Mouse (Mus musculus): ENCODE data around the gene Pomp.

Gene Pomp

DNA sequence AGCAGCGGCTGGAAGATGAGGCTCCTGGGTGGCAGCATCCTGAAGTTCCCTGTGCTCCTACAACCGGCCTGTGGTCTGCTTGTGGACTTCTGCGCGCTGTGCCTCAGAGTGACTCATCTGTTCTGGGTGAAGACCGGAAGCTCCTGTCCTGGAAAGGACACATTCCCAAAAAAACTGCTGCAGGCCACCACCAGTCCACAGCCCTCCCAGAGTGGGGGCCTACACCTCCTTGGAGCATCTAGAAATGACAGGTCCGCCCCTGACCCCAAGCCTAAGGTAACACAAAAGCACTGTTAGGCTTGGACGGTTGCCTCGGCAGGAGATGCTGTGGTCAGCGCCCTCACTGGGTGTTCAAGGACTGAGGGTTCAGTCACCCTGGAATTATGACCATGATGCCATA, 42.9 kb downstream of the Pomp start:
- DNase-seq: no peak

DNA sequence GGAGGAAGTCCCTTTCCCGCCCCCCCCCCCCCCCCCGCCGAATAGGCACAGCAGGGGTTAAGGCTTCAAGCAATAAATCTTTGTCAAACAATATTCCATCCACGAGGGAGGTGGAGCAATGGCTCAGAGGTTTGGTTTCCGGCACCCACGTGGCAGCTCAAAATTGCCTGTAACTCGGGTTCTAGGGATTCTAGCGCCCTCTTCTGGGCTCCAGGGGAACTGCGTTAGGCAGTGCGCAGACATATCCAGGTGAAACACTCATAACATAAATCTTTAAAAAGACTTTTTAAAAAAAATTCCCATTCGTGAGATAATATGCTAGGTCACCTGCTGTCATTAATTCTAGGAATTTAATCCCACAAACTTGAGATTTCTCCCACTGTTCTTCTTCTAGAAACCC, 46.9 kb downstream of the Pomp start:
- DNase-seq: no peak

DNA sequence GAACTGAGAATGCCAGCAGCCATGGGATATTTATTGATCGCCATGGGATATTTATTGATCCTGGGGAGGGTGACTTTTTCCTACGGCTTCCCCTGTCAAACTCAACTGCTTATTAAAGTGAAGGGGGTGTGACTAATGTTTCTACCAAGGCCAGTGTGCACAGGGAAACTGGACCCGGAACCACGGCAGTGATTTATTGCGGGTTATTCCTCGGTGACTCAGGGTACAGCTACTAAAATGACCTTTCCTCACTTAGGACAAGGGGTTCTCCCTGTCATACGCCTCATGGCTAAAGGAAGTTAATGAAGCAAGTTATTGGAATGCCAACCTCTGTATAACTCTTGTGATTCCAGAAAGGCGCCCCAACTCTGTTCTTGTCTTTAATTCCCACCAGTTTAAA, 47.6 kb downstream of the Pomp start:
- no peak for DNase-seq

DNA sequence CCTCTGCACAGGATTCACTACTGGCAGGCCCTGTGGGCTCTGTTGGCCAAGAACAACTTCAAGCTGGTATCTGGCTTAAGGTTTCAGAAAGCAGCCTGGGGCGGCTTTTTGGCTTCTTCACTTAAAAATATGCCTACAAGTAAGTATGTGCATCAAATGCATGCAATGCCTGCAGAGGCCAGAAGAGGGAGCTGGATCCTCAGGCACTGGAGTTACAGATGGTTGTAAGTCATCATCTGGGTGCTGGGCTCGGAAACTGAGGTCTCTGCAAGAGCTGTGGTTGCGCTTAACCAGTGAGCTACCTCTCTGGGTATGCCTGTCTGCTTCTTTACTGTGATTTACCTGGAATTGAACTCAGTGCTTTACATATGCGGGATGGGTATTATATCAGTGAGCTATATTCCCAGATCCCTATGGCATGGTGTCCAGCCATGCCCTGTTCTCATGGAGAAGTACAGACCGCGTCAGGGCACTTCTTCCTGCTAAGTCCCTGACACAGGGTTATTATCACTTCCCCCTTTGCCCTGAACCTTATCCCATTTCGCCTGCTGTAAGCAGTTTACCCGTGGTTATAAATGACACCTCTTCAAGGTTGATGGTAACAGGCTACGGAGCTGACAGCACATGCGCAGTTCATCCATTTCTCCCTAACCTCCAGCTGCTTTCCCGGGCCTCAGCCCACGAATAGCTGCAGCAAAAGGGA, 50.7 kb downstream of the Pomp start:
- no peak for DNase-seq

DNA sequence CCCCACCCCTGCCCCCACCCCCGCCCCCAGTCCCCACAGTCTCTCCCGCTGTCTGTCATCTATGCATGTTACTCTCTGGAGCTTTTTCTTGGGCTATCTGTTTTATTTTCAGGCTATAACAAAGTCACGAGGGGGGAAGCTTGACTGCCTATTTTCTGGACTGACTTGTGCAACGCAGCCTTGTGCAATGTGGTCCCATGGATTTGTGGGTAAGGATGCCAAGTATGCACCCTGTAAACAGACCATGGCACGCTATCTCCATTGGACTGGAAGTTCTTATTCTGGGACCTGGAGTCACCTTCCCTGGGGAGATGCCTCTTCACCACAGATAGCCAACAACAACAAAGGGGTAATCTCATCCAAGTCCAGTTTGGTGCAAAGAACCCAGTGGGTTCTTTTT, 51.5 kb downstream of the Pomp start:
- no peak for DNase-seq

DNA sequence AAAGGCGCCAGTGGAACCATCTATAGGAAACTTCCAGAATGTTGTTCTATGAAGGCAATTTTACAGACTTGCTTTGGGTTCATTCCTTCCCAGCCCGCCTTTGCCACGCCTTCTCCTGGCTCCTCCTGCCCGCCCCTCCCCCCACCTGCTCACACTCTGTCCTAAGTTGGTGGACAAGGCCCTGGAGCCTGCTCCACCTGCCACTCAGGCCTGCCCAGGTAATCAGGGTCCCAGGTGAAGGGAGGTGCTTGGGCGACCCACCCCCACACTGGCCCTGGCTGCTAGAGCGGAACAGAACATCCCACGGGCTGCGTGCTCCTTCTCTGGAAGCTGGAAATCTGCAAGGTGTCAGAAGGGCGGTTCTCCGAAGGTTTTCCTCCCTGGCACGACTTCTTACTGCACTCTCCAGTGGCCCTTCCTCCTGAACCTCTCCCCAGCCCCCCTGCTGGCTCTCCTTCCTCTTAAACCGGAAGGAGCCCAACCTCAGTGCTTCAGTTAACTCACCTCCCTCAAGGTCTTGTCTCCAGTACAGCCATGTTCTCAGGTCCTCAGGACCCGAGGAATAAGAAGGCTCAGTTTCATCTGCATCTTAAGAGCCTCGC, 53.1 kb downstream of the Pomp start:
- DNase-seq: no peak

DNA sequence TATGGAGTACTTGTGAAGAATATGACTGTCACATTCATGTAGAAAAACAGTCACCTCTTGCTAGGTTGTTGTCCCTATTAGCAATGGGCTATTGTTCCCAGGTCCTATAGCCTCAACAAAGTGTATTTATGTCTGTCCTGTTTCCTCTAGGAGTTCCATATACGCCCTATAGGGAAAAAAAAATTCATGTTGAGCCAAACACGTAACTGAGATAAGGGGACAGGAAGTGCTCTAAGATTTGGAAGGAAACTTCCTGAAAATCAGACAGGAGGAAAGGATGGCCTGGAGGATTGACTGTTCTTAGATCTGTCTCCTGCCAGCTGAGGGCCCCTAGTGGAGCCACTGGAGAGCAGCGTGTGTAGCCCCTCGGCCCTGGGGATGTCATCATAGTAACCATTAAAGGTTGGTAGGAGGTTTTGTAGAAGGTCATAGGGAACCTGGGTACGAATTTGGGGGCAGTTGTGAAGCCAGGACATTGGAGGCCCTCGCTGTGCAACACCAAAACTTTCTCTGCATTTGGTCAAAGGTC, 54.8 kb downstream of the Pomp start:
- DNase-seq: no peak

DNA sequence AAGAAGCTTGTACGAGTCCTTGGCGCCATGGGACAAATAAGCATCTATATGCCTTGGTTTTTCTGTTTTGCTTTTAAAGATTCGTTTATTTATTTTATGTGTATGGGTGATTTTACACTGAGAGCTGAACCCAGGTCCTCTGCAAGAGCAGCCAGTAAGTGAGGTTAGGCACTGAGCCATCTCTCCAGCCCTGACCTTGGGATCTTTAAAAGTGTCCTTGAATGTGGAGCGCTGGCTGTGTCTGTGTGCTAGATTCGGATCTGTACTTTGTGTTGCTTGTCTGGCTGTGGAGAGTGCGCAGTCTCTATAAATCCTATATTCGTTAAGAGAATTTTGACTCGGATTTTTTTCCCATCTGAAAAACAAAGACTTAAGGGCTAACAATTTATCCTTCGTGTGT, 55.9 kb downstream of the Pomp start:
- no peak for DNase-seq

DNA sequence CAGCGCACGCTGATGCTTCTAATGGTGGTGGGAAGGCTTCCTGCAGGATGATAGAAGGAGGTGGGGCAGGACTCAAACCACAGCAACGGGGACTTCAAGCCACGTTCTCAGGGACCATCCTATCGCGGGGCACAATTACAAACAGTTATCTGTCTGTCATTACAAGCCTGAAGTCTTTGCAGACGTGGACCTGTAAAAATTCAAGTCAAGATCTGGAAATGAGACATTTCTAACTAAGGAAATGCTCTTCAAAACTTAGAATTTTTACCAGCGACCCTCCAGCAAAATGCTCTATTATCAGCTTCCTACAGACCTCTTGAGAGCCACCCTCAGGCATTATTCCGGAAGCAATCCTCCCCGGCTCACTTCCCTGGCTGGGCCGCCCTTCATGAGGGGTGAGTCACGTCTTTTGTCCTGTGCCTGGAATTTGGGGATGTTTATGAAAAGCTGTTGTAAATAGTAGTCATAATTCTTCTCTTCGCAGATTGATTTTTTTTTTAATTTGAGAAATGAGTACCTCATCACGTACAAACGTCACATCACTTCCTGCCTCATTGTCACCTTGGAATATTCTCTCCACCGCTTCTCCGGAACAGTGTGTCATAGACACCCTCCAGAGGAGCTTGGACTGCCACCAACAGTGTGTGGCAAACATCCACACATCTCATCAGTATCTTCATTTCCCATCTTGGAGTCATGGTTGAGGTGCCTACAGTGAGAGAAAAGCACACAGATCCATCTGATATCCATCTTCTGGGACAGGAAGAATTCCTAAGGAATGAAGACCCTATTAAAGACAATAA, 58.0 kb downstream of the Pomp start:
- no peak for DNase-seq

DNA sequence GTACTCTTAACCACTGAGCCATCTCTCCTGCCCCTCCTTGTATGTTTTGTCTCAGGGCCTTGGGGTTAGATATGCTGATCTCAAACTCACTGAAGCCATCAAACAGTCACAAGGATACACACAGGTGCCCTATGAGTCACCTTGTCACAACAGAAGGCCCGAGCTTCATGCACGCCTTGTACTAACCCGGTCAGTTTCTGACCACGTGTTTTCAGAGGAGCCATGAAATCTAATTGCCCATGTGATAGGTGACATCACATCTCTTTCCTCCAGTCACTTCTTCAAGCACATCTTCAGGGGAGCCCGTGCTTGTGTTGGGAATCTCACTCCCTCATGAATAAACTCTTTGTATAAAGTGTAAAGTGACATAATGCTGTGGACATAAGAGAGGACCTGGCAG, 64.4 kb downstream of the Pomp start:
- no peak for DNase-seq

All from cerebellum, adult 11 months (tissue).